Mouse (Mus musculus): ENCODE measurements around the gene Tnfrsf11a. TPM values are rescaled to one million over a fixed set of nuclear protein-coding genes. Genes with fewer than 3 reads are reported as not detected.

Tnfrsf11a gene
- polyA plus RNA-seq, 1 experiment = 0.06 TPM

GRCm38 (mm10) chr1:105812960-105813708, 32.6 kb downstream of the Tnfrsf11a start:
- Histone ChIP-seq H3K36me3 (ENCODE audit: control insufficient read depth, insufficient read depth) (no peaks in the 10 kb centered on the region), H3ac (ENCODE audit: control insufficient read depth, insufficient read length) (no peak overlapping the region), H3K4me3 (no peak overlapping the region), H3K79me2 (ENCODE audit: control insufficient read depth, insufficient read depth) (no peaks in the 10 kb centered on the region), H3K27me3 (ENCODE audit: control insufficient read depth, insufficient read depth, insufficient read length) (no peaks in the 10 kb centered on the region), H3K4me2 (ENCODE audit: low read depth) (no peak overlapping the region)
- TF ChIP-seq E2F4 (IDR thresholded peaks at IDR 0.05; ENCODE audit: insufficient read depth) = no peak
- no peak for TF ChIP-seq POLR2A (IDR thresholded peaks at IDR 0.05; ENCODE audit: insufficient read length, low read depth)
- TF ChIP-seq MYOD1 (IDR thresholded peaks at IDR 0.05; ENCODE audit: control insufficient read depth in 1 of 3, insufficient read length in 2 of 3, low read depth in 2 of 3) = peak in 1 of 3 experiments; percentile 44

GRCm38 (mm10) chr1:105813709-105814061, 33.2 kb downstream of the Tnfrsf11a start:
- Histone ChIP-seq H3K4me3 (no peak overlapping the region), H3K27me3 (ENCODE audit: control insufficient read depth, insufficient read depth, insufficient read length) (no peaks in the 10 kb centered on the region), H3K79me2 (ENCODE audit: control insufficient read depth, insufficient read depth) (no peaks in the 10 kb centered on the region), H3K36me3 (ENCODE audit: control insufficient read depth, insufficient read depth) (no peaks in the 10 kb centered on the region), H3K4me2 (ENCODE audit: low read depth) (no peak overlapping the region), H3ac (ENCODE audit: control insufficient read depth, insufficient read length) (no peak overlapping the region)
- no peak for TF ChIP-seq MYOG (IDR thresholded peaks at IDR 0.05; ENCODE audit: control insufficient read depth in 1 of 3, insufficient read depth in 1 of 3, insufficient read length in 2 of 3, low read depth in 2 of 3)
- no peak for TF ChIP-seq REST (IDR thresholded peaks at IDR 0.05; ENCODE audit: insufficient read depth, insufficient read length)
- no peak for TF ChIP-seq CEBPB (IDR thresholded peaks at IDR 0.05; ENCODE audit: insufficient read depth, poor library complexity, severe bottlenecking)
- no peak for TF ChIP-seq POLR2AphosphoS2 (IDR thresholded peaks at IDR 0.05; ENCODE audit: insufficient read length, low read depth)
- TF ChIP-seq TCF12 (IDR thresholded peaks at IDR 0.05; ENCODE audit: insufficient read depth, poor library complexity, severe bottlenecking) = no peak
- TF ChIP-seq SRF (IDR thresholded peaks at IDR 0.05; ENCODE audit: control insufficient read depth, insufficient read length, low read depth) = no peak
- TF ChIP-seq USF1 (IDR thresholded peaks at IDR 0.05; ENCODE audit: low read depth) = no peak
- no peak for TF ChIP-seq MYOD1 (IDR thresholded peaks at IDR 0.05; ENCODE audit: control insufficient read depth in 1 of 3, insufficient read length in 2 of 3, low read depth in 2 of 3)
- no peak for TF ChIP-seq E2F4 (IDR thresholded peaks at IDR 0.05; ENCODE audit: insufficient read depth)
- TF ChIP-seq MAX (IDR thresholded peaks at IDR 0.05; ENCODE audit: low read depth) = no peak
- TF ChIP-seq POLR2A (IDR thresholded peaks at IDR 0.05; ENCODE audit: insufficient read length, low read depth) = no peak
- no peak for TF ChIP-seq TCF3 (IDR thresholded peaks at IDR 0.05; ENCODE audit: insufficient read length, low read depth)

- H3K79me2 ChIP-seq (ENCODE audit: control insufficient read depth, insufficient read depth) = no peaks in the 10 kb centered on the region
- TF ChIP-seq SRF (IDR thresholded peaks at IDR 0.05; ENCODE audit: control insufficient read depth, insufficient read length, low read depth) (no peak), TCF12 (IDR thresholded peaks at IDR 0.05; ENCODE audit: insufficient read depth, poor library complexity, severe bottlenecking) (no peak), POLR2AphosphoS2 (IDR thresholded peaks at IDR 0.05; ENCODE audit: insufficient read length, low read depth) (no peak), TCF3 (IDR thresholded peaks at IDR 0.05; ENCODE audit: insufficient read length, low read depth) (no peak)
- H3K27me3 ChIP-seq (ENCODE audit: control insufficient read depth, insufficient read depth, insufficient read length) = no peaks in the 10 kb centered on the region
- no peak overlapping the region for H3K4me2 ChIP-seq (ENCODE audit: low read depth)
- no peaks in the 10 kb centered on the region for H3K36me3 ChIP-seq (ENCODE audit: control insufficient read depth, insufficient read depth)
- no peak overlapping the region for H3ac ChIP-seq (ENCODE audit: control insufficient read depth, insufficient read length)
- no peak overlapping the region for H3K4me3 ChIP-seq
These were observed 34.1 kb downstream of the Tnfrsf11a start for GRCm38 (mm10) chr1:105814402-105815270.

- Histone ChIP-seq H3ac (ENCODE audit: control insufficient read depth, insufficient read length) (no peak overlapping the region), H3K36me3 (ENCODE audit: control insufficient read depth, insufficient read depth) (no peaks in the 10 kb centered on the region), H3K4me3 (no peak overlapping the region), H3K4me2 (ENCODE audit: low read depth) (no peak overlapping the region), H3K27me3 (ENCODE audit: control insufficient read depth, insufficient read depth, insufficient read length) (no peaks in the 10 kb centered on the region), H3K79me2 (ENCODE audit: control insufficient read depth, insufficient read depth) (no peaks in the 10 kb centered on the region)
- TF ChIP-seq REST (IDR thresholded peaks at IDR 0.05; ENCODE audit: insufficient read depth, insufficient read length) (no peak), MYOG (IDR thresholded peaks at IDR 0.05; ENCODE audit: control insufficient read depth in 1 of 3, insufficient read depth in 1 of 3, insufficient read length in 2 of 3, low read depth in 2 of 3) (no peak), CEBPB (IDR thresholded peaks at IDR 0.05; ENCODE audit: insufficient read depth, poor library complexity, severe bottlenecking) (no peak), USF1 (IDR thresholded peaks at IDR 0.05; ENCODE audit: low read depth) (no peak), POLR2AphosphoS2 (IDR thresholded peaks at IDR 0.05; ENCODE audit: insufficient read length, low read depth) (no peak), E2F4 (IDR thresholded peaks at IDR 0.05; ENCODE audit: insufficient read depth) (no peak), MAX (IDR thresholded peaks at IDR 0.05; ENCODE audit: low read depth) (no peak), SRF (IDR thresholded peaks at IDR 0.05; ENCODE audit: control insufficient read depth, insufficient read length, low read depth) (no peak), TCF12 (IDR thresholded peaks at IDR 0.05; ENCODE audit: insufficient read depth, poor library complexity, severe bottlenecking) (no peak), TCF3 (IDR thresholded peaks at IDR 0.05; ENCODE audit: insufficient read length, low read depth) (no peak), POLR2A (IDR thresholded peaks at IDR 0.05; ENCODE audit: insufficient read length, low read depth) (no peak)
These were observed 34.8 kb downstream of the Tnfrsf11a start for GRCm38 (mm10) chr1:105815310-105815709.

GRCm38 (mm10) chr1:105815736-105816135, 35.2 kb downstream of the Tnfrsf11a start:
- Histone ChIP-seq H3K27me3 (ENCODE audit: control insufficient read depth, insufficient read depth, insufficient read length) (no peaks in the 10 kb centered on the region), H3K36me3 (ENCODE audit: control insufficient read depth, insufficient read depth) (no peaks in the 10 kb centered on the region), H3ac (ENCODE audit: control insufficient read depth, insufficient read length) (no peak overlapping the region), H3K4me3 (no peak overlapping the region), H3K79me2 (ENCODE audit: control insufficient read depth, insufficient read depth) (no peaks in the 10 kb centered on the region), H3K4me2 (ENCODE audit: low read depth) (no peak overlapping the region)
- TF ChIP-seq MYOD1 (IDR thresholded peaks at IDR 0.05; ENCODE audit: control insufficient read depth in 1 of 3, insufficient read length in 2 of 3, low read depth in 2 of 3) = no peak
- TF ChIP-seq POLR2A (IDR thresholded peaks at IDR 0.05; ENCODE audit: insufficient read length, low read depth) = no peak
- no peak for TF ChIP-seq MAX (IDR thresholded peaks at IDR 0.05; ENCODE audit: low read depth)
- TF ChIP-seq REST (IDR thresholded peaks at IDR 0.05; ENCODE audit: insufficient read depth, insufficient read length) = no peak
- no peak for TF ChIP-seq POLR2AphosphoS2 (IDR thresholded peaks at IDR 0.05; ENCODE audit: insufficient read length, low read depth)
- no peak for TF ChIP-seq USF1 (IDR thresholded peaks at IDR 0.05; ENCODE audit: low read depth)
- no peak for TF ChIP-seq CEBPB (IDR thresholded peaks at IDR 0.05; ENCODE audit: insufficient read depth, poor library complexity, severe bottlenecking)
- TF ChIP-seq TCF12 (IDR thresholded peaks at IDR 0.05; ENCODE audit: insufficient read depth, poor library complexity, severe bottlenecking) = no peak
- no peak for TF ChIP-seq TCF3 (IDR thresholded peaks at IDR 0.05; ENCODE audit: insufficient read length, low read depth)
- no peak for TF ChIP-seq SRF (IDR thresholded peaks at IDR 0.05; ENCODE audit: control insufficient read depth, insufficient read length, low read depth)
